Mouse (Mus musculus): ENCODE measurements around the gene Ackr1.

DNA sequence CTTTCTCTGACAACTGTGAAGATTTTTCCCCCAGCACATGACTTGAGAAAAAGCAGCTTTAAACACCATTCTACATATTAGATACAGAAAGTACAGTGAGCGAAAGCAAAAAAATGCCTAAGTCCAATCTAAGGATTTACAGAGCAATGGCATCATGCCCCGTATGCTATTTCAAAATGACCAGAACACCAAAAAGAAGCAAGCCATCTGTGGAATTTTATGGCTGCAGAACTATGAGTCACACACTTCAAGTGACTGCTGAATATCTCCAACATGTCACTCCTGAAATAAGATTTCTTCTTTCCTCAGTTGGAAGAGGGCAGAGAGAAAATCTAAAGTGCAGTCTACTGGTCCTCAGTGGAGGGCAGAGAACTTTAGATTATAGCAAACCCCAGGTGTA lies 29.9 kb upstream of the Ackr1 start:
- TF ChIP-seq CTCF (IDR thresholded peaks at IDR 0.05; ENCODE audit: extremely low read depth, insufficient read length, insufficient replicate concordance, low read depth, low read length) = no peak
- no peak for TF ChIP-seq POLR2A (IDR thresholded peaks at IDR 0.05; ENCODE audit: low read depth, low read length)
